Mouse (Mus musculus) ES-Bruce4 (cell line): ENCODE results near the gene Trip11.

Experiments used
- CTCF ChIP-seq: IDR thresholded peaks from one replicate; pipeline ENCODE4 v1.8.1; 2011; ENCODE audit warnings: low read depth, low read length
- POLR2A ChIP-seq: IDR thresholded peaks from one replicate; pipeline ENCODE4 v1.8.1; 2011; ENCODE audit warnings: low read length; ENCODE audit not compliant: insufficient read depth

GRCm38 (mm10) chr12:101834715-101835114 lies 78.4 kb downstream of the Trip11 start:
- TF ChIP-seq CTCF (no peak), POLR2A (no peak)
